Mouse (Mus musculus): Measurements from ENCODE around the gene Rabgef1.
"Not testable (repeated sequence)": the region's sequence is repeated elsewhere in the genome, so short reads cannot be mapped to it uniquely, and the experiment has no call there.

Gene Rabgef1

DNA sequence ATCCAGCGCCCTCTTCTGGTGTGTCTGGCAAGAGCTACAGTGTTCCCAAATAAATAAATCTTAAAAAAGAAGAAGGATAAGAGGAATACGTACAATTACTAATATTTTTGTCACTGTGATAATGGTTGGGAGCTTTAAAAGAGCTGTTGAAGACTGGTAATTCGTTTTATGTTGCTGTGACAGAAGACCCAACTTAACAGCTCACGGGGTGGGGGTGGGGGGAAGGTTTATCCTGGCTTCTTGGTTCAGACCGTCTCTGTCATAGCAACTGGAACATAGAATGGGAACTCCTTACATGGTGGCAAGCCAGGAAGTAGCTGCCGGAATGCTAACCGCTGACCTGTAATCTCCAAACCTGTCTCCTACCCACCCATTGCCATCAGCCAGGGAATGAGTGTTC lies 45.2 kb downstream of the Rabgef1 start, which contains the start of gene Tmem248:
Tmem248 (plus strand) TSS at position 301 of the 400 bp plus-strand sequence.
- no peak for DNase-seq (ENCODE audit: low spot score in 2 of 2)

- DNase-seq (ENCODE audit: low spot score in 2 of 2) = no peak
Observed at GRCm38 (mm10) chr5:130217406-130217805, 45.8 kb downstream of the Rabgef1 start.

GRCm38 (mm10) chr5:130218336-130218735 lies 46.7 kb downstream of the Rabgef1 start:
- no peak for DNase-seq (ENCODE audit: low spot score in 2 of 2)

DNA sequence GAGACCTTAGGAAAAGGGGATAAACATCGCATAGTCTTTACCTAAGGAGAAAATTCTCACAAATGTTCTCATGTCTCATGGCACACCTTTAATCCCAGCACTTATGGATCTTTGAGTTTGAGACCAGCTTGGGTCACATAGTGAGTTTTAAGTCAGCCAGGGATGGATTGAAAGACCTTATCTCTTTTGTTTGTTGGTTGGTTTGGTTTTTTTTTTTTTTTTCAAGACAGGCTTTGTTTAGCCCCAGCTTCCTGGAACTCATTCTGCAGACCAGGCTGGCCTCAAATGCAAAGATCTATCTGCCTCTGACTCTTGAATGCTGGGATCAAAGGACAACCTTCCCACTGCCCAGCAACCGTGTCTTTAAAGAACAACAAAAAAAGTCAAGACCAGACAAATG lies 49.7 kb downstream of the Rabgef1 start:
- DNase-seq (ENCODE audit: low spot score in 2 of 2) = no peak

GRCm38 (mm10) chr5:130221760-130222145 lies 50.2 kb downstream of the Rabgef1 start:
- no peak for DNase-seq (ENCODE audit: low spot score in 2 of 2)

DNA sequence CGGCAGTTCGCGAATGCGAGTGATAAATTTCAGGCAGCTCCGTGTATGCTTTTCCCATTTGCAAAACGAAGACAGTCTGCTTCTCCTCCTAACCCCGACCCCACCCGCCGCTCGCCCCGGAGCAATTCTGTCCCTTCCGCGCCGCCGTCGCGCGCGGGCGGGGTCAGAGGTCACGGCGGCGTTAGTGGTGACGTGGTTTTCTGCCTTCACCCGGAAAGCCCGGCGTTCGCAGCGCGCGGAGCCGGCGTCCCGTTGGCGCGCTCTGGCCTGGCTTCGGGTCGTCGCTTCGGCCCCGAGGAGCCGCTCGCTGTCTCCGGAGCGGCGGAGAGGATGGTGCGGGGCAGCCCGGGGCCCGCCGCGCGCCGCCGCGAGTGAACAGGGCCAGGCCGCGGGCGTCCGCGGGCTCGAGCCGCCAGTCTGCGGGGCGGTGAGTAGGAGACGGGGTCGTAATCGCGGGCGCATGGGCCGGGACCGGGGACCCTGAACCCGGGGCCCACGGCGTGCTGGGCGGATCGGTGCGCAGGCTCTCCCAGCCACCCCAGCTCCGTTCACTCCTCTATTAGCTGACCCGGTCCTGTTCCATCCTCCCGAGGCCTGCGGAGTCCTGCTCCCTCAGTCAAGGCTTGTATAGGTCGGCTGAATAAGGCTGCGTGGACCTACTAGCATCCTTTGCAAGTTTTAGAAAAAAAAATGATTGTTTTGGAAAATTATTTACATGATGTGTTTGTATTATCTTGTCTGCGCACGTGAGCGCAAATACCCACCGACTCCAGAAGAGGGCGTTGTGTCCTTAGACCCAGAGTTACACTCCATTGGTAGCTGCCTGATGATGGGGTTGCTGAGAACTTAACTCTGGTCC lies 50.8 kb downstream of the Rabgef1 start:
- DNase-seq (ENCODE audit: low spot score in 2 of 2) = peak; percentile 95 to 99

- DNase-seq (ENCODE audit: low spot score in 2 of 2) = no peak
Observed at GRCm38 (mm10) chr5:130226790-130227189, 55.2 kb downstream of the Rabgef1 start.

GRCm38 (mm10) chr5:130228120-130228519 lies 56.5 kb downstream of the Rabgef1 start:
- no peak for DNase-seq (ENCODE audit: low spot score in 2 of 2)

- no peak for DNase-seq (ENCODE audit: low spot score in 2 of 2)
Observed at GRCm38 (mm10) chr5:130236302-130236701, 64.7 kb downstream of the Rabgef1 start.

GRCm38 (mm10) chr5:130239236-130239635 lies 67.6 kb downstream of the Rabgef1 start:
- no peak for DNase-seq (ENCODE audit: low spot score in 2 of 2)

DNA sequence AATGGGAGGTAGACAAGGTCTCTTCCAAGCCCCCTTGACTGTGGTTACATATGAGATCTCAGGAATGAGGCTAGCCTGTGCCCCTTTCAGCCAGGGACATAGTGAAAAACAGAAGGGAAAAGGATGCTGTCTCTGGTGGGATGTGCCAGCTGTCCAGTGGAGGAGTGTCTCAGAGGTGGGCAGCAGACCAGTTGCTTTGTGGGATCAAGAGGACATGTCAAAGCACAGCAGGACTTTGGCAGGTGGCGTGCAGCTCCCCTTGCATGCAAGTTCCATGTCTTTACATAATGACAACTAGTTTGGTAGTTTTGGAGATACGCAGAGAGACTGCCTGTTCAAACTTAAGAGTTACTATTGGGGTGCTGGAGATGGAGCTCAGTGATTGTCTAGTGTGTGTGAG lies 68.3 kb downstream of the Rabgef1 start:
- DNase-seq (ENCODE audit: low spot score in 2 of 2) = no peak

DNA sequence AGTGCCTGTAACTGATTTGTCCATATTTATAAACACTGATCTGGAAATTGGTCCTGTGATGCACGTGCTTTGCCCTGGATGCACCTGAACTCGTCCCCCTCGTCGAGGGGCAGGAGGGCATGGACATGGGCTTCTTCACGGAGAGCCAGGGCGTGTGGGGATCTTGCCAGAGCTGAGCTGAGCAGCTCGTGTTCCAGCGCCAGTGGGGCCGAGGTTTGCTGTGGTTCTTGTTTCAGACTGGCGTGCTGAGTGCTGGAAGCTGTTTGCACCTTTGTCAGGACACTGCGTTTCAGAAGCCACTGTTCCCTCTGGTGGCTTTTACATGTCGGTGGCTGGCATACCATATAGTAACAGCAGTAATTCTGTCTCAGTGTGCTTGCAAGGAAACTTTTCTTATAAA lies 69.8 kb downstream of the Rabgef1 start:
- DNase-seq (ENCODE audit: low spot score in 2 of 2) = no peak

DNA sequence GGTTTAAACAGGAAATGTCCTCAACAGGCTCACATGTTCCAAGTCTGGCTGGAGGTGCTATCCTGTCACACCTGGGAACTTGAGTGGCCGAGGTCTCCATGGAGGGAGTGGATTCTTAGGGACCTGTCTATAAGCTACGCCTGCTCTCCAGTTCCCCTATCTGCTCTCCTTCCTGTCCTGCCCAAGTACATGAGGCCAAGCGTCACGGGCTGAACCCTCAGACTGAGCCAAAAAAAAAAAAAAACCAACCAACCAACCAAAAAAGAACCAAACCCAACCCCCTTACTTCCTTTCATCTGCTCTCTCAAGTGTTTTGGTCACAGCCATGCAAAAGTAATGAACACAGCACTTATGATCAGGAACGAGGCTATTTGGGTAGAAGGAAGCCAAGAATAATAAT lies 76.2 kb downstream of the Rabgef1 start:
- no peak for DNase-seq (ENCODE audit: low spot score in 2 of 2)

- DNase-seq (ENCODE audit: low spot score in 2 of 2) = no peak
Observed at GRCm38 (mm10) chr5:130254164-130255016, 82.8 kb downstream of the Rabgef1 start.

GRCm38 (mm10) chr5:130255017-130255720 lies 83.6 kb downstream of the Rabgef1 start, which contains the start of the genes Sbds and Tyw1:
Sbds (minus strand) TSS chr5:130255530.
Tyw1 (plus strand) TSS chr5:130255619.
- peak; percentile 97 to 98 for DNase-seq (ENCODE audit: low spot score in 2 of 2)

GRCm38 (mm10) chr5:130255799-130256525 lies 84.4 kb downstream of the Rabgef1 start:
- DNase-seq (ENCODE audit: low spot score in 2 of 2) = not testable (repeated sequence)

DNA sequence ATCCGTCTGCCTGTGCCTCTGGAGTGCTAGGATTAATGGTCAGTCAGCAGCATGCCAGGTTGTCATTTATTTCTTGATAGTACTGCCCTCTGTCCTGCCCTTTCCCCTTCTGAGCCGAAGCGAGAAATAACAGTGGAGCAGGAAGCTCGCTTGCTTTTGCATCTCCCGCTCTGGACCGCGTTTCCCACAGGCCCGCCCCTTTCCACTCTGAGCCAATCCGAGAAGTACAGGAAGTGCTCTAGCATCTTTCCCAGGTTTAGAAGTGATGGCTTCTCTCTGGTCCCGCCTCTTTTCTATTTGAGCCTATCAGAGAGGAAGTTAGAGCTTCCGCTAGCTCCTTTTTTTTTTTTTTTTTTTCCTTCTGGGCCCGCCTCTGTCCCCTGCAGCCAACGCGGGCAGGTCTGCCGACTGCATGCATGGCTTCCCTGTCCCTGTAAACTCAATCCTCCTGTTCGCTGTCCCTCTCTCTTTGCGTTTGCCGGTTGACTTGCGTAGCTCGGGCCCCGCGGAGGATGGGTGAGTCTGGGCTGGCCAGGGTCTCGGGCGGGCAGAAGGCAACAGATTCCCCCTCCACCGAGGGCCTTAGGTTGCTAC lies 85.2 kb downstream of the Rabgef1 start:
- DNase-seq (ENCODE audit: low spot score in 2 of 2) = peak; percentile 91

- DNase-seq (ENCODE audit: low spot score in 2 of 2) = no peak
Observed at GRCm38 (mm10) chr5:130257303-130257702, 85.7 kb downstream of the Rabgef1 start.

DNA sequence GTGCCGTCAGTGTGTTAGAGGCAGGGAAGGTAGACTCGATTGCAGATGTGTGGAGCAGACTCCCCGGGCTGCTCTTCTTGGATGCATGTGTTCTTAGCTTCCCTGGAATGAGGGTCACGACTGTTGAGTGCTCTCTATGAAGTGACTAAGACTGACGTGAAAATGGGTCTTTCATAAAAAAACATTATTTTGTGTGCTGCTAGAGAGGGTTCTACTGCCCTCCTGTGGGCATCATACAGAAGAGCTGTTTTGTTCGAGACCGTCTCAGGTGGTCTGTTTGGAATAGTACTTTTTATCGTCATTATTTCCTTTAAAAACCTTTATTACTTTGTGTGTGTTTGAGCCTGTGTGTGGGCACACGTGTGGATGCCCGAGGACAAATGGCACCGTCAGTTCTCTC lies 91.9 kb downstream of the Rabgef1 start:
- no peak for DNase-seq (ENCODE audit: low spot score in 2 of 2)
